Mouse (Mus musculus) testis, adult 2 months (tissue): ENCODE measurements at regions not wholly inside any gene's neighbourhood (a gene's known extent, or its start where the extent isn't known, plus 50 kb on each side); places are given as distances from the start of the nearest gene placed in this dataset.

Source experiments
- CTCF ChIP-seq: fragments of 200-500 bp; IDR thresholded peaks from 2 replicates; pipeline ENCODE4 v1.5.1; 2012; ENCODE audit warnings: low read depth, mild to moderate bottlenecking, inconsistent platforms, low read length, moderate library complexity; ENCODE audit not compliant: control insufficient read depth, insufficient read depth, insufficient replicate concordance
- POLR2A ChIP-seq: fragments of 200-500 bp; IDR thresholded peaks from 2 replicates; pipeline ENCODE4 v1.6.1; 2012; ENCODE audit warnings: low read depth, mild to moderate bottlenecking, inconsistent platforms, low read length, moderate library complexity; ENCODE audit not compliant: control insufficient read depth

- TF ChIP-seq CTCF (no peak), POLR2A (no peak)
These were observed 170.3 kb upstream of the Fstl4 start for GRCm38 (mm10) chr11:52594092-52594491.
